Mouse (Mus musculus) small intestine, adult 2 months (tissue): ENCODE measurements around the gene Runx1.

ENCODE experiments used
- CTCF ChIP-seq: fragments of 200-500 bp; IDR thresholded peaks from 2 replicates; pipeline ENCODE4 v1.5.1; 2012; ENCODE audit warnings: low read depth, mild to moderate bottlenecking, control low read depth, inconsistent platforms, low read length, moderate library complexity, mixed read lengths; ENCODE audit not compliant: insufficient replicate concordance, insufficient read length; ENCODE audit errors: extremely low read depth
- POLR2A ChIP-seq: fragments of 200-500 bp; IDR thresholded peaks from 2 replicates; pipeline ENCODE4 v1.6.1; 2012; ENCODE audit warnings: low read depth, mild to moderate bottlenecking, control low read depth, inconsistent platforms, low read length, moderate library complexity

DNA sequence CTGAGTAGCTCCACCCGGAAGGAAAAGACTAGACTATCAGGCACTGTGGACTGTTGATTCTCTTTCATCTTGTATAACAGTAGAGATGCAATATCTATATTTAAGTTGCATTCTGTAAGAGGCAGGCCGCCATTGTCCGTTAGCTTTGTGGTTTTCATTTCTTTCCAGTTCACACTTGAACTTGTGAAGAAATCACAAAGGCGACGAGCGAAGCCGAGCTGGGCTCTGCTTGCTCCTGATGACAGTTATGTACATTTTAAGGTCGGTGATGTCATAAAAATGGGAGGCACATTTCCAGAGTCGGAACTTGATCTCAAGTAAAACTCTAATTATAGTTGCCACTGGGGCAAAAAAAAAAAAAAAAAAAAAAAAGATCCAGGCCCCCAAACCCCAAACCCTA lies 99.1 kb downstream of the Runx1 start:
- no peak for TF ChIP-seq POLR2A
- no peak for TF ChIP-seq CTCF
